Mouse (Mus musculus) left cerebral cortex, postnatal 4 days (tissue): ENCODE measurements around the gene Cdh3. TPM values are rescaled to one million over a fixed set of nuclear protein-coding genes. Genes with fewer than 3 reads are reported as not detected.
A peak's percentile ranks its signal among the peaks of the same experiment; 100 is the strongest.

Source experiments
- DNase-seq: peaks from one replicate; pipeline ENCODE4 v3.0.0-alpha.2; 2022
- intact Hi-C: fragments of 180-260 bp; cut with DNase I; formaldehyde crosslinking; loops from one replicate; pipeline ENCODE4 v1.15.1; 2025
- total RNA-seq, 2 experiments: library from RNA; stranded (reverse); gene quantifications; 2 replicates each; pipeline ENCODE4 v1.2.3; 2021

Cdh3 gene
- total RNA-seq = under 1 TPM; 0.28 to 0.46 TPM

DNA sequence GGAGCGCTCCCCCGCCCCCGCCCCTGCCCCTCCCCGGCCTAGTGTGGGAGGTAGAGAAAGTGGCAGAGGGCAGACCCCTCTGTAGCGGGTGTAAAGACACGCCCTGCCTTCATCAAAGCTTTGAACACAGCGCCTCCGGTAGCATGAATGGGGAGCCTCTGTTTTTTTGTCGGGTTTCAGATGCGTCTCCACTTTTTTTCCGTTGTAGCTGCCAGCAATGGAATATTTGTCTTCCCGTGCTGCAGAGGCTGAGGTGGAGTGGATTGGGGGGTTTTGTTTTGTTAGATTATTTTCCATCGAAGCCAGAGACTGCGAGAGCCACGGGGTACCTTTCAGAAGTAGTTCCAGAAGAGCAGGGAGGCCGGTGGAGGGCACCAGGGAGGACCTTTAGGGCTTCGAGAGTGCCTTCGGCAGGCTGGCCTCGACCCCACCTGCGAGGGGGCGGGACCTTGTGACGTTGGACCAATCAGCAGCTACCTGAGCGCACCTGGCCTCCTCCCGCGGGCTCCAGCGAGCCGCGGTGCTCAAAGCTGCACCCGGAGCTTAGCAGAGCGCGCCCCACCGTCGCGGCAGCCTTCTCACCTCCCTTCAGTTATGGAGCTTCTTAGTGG, at the start of gene Cdh3:
Gene Cdh3, plus strand, starts transcription at position 527 of the 611 bp plus-strand sequence.
- intact Hi-C loops = no loop called here
- DNase-seq = no peak

DNA sequence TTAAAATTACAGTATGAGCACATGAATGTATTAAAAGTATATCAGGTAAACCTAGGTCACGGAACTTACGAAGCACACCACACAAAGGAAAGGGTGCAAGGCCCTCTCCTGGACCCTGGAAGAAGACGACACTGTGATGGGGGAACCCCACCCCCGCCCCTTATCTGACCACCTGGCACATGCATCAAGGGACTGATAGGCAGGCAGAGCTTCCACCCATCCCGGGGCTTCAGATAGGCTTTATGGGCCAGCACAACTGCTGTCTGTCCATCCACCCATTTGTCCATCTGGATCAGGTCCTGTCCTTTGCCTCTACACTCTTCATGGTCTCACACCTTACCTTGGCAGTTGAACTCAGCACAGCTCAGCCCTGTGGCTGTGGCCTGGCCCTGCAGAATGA, 48.6 kb upstream of the Cdh3 start:
- no peak for DNase-seq
- intact Hi-C loops = no loop called here

GRCm38 (mm10) chr8:106463795-106464194, 46.9 kb upstream of the Cdh3 start:
- DNase-seq = no peak
- intact Hi-C loops = no loop called here

GRCm38 (mm10) chr8:106469485-106469884, 41.2 kb upstream of the Cdh3 start:
- DNase-seq = no peak
- intact Hi-C loops = no loop called here

DNA sequence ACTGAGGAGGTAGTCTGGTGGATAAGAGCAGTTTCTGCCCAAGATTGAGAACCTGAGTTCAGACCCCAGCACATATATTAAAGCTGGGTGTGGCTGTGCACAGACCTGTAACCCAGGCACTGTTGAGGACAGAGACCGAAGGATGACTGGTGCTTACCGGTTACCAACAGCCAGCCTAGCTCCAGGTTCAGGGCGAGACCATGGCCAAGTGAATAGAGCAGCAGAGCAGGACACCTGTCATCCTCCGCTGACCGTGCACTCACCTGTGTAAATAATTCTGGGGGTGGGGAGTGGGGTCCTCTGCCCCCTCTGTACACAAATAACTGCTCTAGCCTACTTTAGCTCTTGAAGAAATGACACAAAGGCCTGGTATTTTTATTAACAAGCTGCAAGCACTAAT, 36.7 kb upstream of the Cdh3 start:
- DNase-seq = no peak
- intact Hi-C loops = no loop called here

DNA sequence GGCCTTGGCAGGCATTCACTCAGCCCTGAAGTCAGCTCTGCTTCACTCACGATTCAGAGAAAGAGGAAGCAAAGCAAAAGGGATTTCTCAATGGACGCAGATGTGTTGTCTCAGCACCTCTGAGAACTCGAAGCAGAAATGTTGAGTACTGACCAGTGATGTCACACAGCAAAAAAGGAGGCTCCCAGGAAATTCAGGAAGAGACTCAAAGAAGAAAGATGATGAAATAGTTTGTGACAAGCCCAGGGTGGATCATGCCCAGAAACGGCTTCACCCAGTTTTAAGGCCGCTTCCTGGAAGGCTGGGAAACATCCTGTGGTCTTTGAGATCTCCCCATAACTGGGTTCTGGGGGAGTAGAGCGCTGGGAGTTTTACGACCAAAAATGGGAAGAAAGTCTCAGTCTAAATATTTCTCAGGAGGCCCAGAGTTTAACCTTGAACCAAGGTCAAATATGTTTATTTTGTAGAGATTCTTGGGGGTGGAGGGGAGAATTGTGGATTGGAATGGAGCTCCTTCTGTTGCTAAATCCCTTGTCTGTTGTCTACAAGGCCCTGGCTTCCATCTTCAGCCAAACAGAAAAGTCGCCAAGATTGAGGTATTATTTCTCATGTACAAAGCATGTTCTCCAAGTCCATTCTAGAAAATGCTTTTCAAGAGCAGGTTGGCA, 10.5 kb upstream of the Cdh3 start, which contains the start of gene 6030452D12Rik:
Gene 6030452D12Rik, plus strand, starts transcription at position 505 of the 668 bp plus-strand sequence.
- intact Hi-C loops = no loop called here
- no peak for DNase-seq

- intact Hi-C loops = no loop called here
- no peak for DNase-seq
Observed at GRCm38 (mm10) chr8:106504241-106504640, 6.5 kb upstream of the Cdh3 start.

GRCm38 (mm10) chr8:106505328-106505965, 5.2 kb upstream of the Cdh3 start:
- intact Hi-C loops = no loop called here
- no peak for DNase-seq

DNA sequence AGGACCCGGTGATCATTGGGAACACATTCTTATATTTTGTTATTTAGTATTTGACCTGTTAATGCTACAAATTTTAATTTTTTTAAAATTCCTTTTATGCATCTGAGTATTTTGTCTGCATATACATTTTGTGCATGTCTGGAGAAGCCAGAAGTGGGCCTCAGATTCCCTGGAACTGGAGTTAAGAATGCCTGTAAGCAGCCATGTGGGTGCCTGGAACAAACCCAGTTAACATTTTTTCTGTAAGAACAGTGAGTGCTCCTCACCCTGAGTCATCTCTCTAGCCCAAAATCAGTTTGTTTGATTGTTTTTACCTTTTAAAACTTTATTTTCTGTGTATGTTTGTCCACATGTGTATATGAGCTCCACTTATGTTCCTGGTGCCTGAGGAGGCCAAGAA, 4.6 kb upstream of the Cdh3 start:
- DNase-seq = no peak
- intact Hi-C loops = no loop called here

DNA sequence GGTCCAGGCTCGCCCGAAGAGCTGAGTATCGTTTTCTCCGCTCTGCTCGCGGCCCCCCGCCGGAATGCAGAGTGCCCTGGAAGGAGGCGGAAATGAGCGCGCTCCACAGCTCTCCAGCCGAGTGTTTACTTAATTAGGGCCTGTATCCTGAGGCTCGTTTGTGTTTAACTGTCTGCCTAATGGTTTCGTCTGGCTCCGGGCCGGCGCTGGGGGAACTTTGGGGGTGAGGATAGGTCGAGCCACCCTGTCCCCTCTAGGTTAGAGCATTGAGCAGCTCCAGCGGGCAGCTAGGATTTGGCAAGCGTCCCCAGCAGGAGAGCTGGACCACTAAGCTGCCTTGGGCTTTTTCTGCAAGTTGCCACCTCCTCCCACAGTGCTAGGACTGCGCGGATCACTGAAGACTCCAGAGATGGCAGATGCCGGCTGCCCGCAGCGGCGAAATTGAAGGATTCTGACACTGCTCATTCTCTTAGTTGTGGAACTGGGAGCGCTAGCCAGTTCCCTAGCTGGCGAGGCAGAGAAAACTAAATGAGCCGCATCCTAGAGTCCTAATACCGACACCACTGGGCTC, 2.8 kb upstream of the Cdh3 start:
- intact Hi-C loops = no loop called here

GRCm38 (mm10) chr8:106508456-106508855, 2.2 kb upstream of the Cdh3 start:
- DNase-seq = no peak
- intact Hi-C loops = no loop called here

More for the DNA sequence above, 2.8 kb upstream of the Cdh3 start:
- DNase-seq = peak; percentile 67

GRCm38 (mm10) chr8:106509079-106509780, 1.5 kb upstream of the Cdh3 start:
- no peak for DNase-seq
- intact Hi-C loops = no loop called here

- DNase-seq = no peak
- intact Hi-C loops = no loop called here
Observed at GRCm38 (mm10) chr8:106511065-106511501, 392 bp downstream of the Cdh3 start.

DNA sequence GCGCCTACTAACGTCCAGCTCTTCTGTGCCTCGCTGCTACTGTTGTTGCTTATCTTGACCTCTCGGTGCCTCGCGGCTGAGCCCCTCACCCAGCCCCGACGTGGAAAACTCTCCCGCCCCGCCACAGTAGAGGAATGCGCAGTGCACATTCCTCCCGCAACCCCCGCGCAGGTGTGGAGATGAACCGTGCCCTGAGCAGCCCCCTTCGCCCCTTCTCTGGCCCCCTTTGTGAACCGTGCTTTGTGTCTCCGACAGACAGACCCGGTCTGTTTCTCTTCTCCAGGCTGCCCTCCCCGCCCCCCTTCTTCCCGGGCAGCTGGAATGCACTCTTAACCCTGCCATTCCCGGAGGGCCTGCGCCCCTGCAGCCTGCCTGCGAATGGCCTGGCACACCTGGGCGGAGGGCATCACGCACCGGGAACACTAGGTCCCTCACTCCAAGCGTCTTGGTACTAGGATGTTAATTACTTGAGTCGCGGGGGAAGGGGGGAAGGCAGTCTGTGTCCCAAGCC, 895 bp downstream of the Cdh3 start:
- intact Hi-C loops = no loop called here
- DNase-seq = no peak

DNA sequence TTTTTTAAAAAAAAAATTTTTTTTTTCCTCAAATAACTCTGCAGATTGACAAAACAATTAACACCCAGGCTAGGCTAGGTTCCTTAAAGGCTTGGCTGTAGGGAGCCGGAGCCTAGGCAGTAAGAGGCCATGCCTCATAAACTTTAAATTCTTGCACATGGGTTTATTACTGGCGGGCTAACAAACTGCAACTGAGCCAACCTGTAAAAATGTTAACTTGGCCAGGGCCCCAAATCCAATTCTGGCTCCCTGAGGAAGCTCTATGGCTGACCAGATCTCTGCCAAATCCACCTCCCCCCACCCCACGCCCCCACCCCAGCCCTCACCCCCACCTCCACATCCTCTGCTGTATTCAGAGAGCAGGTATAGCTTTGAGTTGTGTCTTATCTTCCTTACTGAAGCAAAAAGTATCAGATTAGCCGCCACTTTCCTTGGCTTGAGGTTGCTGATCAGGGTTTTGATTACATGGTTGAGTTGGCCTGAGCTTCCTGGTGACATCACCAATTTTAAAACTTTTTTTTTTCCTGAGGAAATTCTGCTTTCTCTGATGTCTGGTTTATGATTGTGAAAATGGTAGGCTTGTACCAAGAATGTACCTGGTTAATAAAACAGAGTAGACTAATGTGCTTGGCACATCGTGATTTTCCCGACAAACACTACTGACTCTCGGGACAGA, 1.9 kb downstream of the Cdh3 start:
- intact Hi-C loops = no loop called here
- DNase-seq = no peak

DNA sequence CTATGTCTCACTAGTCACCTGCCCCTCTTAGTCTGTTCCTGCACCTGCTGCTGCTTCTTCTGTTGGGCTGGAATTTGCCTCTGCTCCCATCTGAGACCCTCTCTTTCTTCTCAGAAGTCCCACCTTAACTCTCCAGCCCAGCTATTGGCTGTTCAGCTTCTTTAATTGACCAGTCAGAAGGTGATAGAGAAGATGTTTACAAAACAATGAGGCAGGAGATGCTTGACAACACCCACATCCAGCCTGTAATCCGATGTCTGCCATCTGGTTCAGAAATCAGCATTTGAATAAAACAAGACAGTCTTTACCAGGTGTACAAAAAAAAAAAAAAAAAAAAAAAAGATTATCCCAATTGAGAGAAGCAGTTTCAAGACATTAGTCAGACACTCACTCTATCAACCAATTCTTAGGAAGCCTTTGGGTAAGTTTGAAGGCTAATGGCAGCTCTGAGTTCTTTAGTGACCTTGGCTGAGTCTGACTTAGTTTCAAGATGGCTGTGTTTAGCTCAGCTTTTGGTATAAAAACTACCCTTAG, 5.3 kb downstream of the Cdh3 start:
- intact Hi-C loops = no loop called here
- DNase-seq = no peak

GRCm38 (mm10) chr8:106516581-106516980, 5.9 kb downstream of the Cdh3 start:
- no peak for DNase-seq
- intact Hi-C loops = no loop called here

- intact Hi-C loops = no loop called here
- DNase-seq = no peak
Observed at GRCm38 (mm10) chr8:106518763-106519162, 8.1 kb downstream of the Cdh3 start.

DNA sequence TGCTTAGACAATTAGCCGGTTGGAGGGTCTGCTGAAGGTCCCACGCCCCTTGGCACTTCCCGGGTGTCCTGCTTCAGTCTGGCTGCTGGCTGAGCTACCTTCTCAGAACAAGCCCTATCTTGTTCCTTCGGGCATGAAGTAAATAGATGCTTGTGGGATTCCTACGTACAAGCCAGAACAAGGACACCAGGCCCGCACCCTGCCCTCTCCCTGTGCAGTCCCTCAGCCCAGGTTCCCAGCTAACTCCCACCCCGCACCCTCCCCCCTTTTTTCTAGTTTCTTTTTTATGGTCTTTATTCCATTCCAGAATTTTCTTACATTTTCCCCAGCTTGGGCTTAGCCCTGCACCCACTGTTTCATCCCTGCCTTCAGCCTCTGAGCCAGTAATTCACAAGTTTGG, 9.9 kb downstream of the Cdh3 start:
- intact Hi-C loops = no loop called here

GRCm38 (mm10) chr8:106521845-106522244, 11.2 kb downstream of the Cdh3 start:
- intact Hi-C loops = no loop called here

More for the DNA sequence above, 9.9 kb downstream of the Cdh3 start:
- no peak for DNase-seq

More at GRCm38 (mm10) chr8:106521845-106522244, 11.2 kb downstream of the Cdh3 start:
- DNase-seq = no peak
